Mouse (Mus musculus): ENCODE results near the gene Gm10318. TPM values are rescaled to one million over a fixed set of nuclear protein-coding genes. Genes with fewer than 3 reads are reported as not detected.

The Gm10318 gene
- polyA plus RNA-seq, 1 experiment from 2014 or later = not detected

DNA sequence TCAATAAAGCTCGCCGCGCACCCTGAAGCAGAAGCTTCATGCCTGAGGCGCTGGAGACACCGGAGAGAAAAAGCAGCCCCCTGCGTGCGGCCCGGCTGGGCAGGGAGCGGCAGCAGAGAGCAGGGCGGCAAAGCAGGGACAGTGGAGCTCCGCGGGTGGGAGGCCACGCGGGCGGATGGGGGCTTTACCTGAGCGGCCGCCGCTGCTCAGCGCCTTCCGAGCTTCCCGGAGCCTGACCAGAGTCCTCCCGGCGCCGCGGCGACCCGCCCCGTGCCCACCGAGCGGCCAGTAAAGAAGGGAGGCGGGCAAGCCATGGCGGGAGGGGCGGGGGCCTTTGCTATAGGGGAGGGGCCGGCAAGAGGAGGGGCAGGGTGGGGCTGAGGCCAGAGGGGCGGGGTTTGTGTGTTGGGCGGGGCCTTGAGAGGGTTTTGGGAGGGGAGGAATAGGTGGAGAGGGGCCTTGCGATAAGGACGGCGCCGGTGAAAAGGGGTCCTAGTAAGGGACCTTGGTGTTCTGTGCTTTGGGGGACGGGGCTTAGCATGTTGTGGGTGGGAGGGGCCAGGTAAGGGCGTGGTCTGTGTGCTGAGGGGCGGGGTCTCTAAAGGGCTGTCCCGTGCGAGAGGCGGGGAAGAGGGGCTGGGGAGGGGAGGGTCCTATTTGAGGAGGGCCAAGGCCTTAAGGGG lies 49.7 kb downstream of the Gm10318 start, which contains the start of gene Lrrc3:
Gene Lrrc3 (minus strand): TSS at position 326 of the 683 bp plus-strand sequence.
- H3K4me2 ChIP-seq (replicated peaks) = peak within 1 kb of the TSS; percentile 81
- peak within 1 kb of the TSS; percentile 73 for H3K9ac ChIP-seq
- WGBS = under 1% methylated on average over 43 of the region's 46 CpGs
- peak within 1 kb of the TSS; percentile 69 for H3K4me3 ChIP-seq (replicated peaks; ENCODE audit: low read length)
- no peaks in the 10 kb centered on the region for H3K27me3 ChIP-seq (ENCODE audit: control insufficient read depth, insufficient read depth, low read length)
- H3K4me1 ChIP-seq (replicated peaks; ENCODE audit: control insufficient read depth, insufficient read depth, low read length) = peaks cover 8% of the 10 kb centered on the region; the same call in 1 of the 2 replicates
- ATAC-seq (ENCODE audit: low FRiP score) = peak; percentile 74
- no peaks in the 10 kb centered on the region for H3K9me3 ChIP-seq (ENCODE audit: control insufficient read depth, low read length)
- peak; percentile 55 for DNase-seq (ENCODE audit: low spot score)
- no peaks in the 10 kb centered on the region for H3K36me3 ChIP-seq (replicated peaks; ENCODE audit: control insufficient read depth, insufficient read depth)
- peak within 1 kb of the TSS; percentile 71 for H3K27ac ChIP-seq

DNA sequence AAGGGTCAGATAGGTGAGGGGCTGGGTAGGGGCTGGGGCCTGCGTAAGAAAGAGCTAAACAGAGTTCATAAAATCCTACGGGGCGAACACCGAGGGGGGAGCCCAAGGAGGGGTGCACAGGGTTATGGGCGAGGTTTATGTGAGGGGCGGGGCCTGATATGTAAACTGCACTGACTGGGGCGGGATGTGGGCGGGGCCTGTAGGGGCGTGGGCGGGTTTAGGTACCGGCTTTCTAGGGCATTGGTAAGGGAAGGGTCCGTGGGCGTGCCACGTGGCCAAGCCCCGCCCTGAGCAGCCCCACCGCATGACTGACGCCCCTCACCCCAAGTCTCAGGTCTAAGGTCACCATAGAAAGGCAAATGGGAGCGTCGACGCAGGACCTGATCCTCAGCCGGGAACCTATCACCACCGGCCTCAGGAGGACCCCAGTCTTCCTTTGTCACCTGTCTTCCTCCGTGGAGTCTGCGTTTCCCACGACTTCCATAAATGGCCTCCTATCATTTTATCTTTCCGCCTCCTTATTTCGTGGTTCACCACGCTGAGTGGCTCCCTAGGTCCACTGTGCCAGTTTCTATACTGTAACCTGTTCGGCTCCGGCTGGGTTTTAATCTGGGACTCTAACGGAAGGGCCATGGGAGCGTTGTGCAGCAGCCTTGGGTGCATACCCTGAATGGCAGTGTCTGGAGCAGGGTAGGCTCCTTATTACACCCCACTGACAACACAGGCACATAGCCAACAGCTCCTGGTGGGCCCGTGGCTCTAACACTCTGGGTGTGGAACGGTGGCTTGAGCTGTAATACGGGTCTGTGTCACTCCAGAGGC lies 50.4 kb downstream of the Gm10318 start:
- H3K4me3 ChIP-seq (replicated peaks; ENCODE audit: low read length) = peak overlapping the region; percentile 69
- no peaks in the 10 kb centered on the region for H3K36me3 ChIP-seq (replicated peaks; ENCODE audit: control insufficient read depth, insufficient read depth)
- H3K4me2 ChIP-seq (replicated peaks) = peak overlapping the region; percentile 81
- no peaks in the 10 kb centered on the region for H3K9me3 ChIP-seq (ENCODE audit: control insufficient read depth, low read length)
- H3K4me1 ChIP-seq (replicated peaks; ENCODE audit: control insufficient read depth, insufficient read depth, low read length) = peaks cover 8% of the 10 kb centered on the region; the same call in 1 of the 2 replicates
- 5% methylated on average over 35 of the region's 35 CpGs for WGBS
- DNase-seq (ENCODE audit: low spot score) (peak; percentile 77), ATAC-seq (ENCODE audit: low FRiP score) (peak; percentile 91)
- peak overlapping the region; percentile 73 for H3K9ac ChIP-seq
- H3K27me3 ChIP-seq (ENCODE audit: control insufficient read depth, insufficient read depth, low read length) = no peaks in the 10 kb centered on the region
- H3K27ac ChIP-seq = peak overlapping the region; percentile 71

Other genes with a start within 250 kb of the Gm10318 start
- 235 and 260 TPM in 2 replicates for gene Sumo3, start 246.8 kb upstream of the Gm10318 start, polyA plus RNA-seq (2014; fragmentation: Nextera tagmentation; extraction: Ambion mirVana)
- gene Gm49325, start 246.7 kb upstream of the Gm10318 start, polyA plus RNA-seq (2014; fragmentation: Nextera tagmentation; extraction: Ambion mirVana) = 3.8 and 5.1 TPM in 2 replicates
- gene Ube2g2, start 230.6 kb upstream of the Gm10318 start, polyA plus RNA-seq (2014; fragmentation: Nextera tagmentation; extraction: Ambion mirVana) = 54.1 and 54.7 TPM in 2 replicates
- 0.94 and 1.2 TPM in 2 replicates for gene Tspear, start 166.3 kb upstream of the Gm10318 start, polyA plus RNA-seq (2014; fragmentation: Nextera tagmentation; extraction: Ambion mirVana)
- not detected in 2 replicates for gene Gm19402, start 162.1 kb upstream of the Gm10318 start, polyA plus RNA-seq (2014; fragmentation: Nextera tagmentation; extraction: Ambion mirVana)
- gene Gm9508, start 155.6 kb upstream of the Gm10318 start, polyA plus RNA-seq (2014; fragmentation: Nextera tagmentation; extraction: Ambion mirVana) = not detected in 2 replicates
- gene Gm10272, start 146.2 kb upstream of the Gm10318 start, polyA plus RNA-seq (2014; fragmentation: Nextera tagmentation; extraction: Ambion mirVana) = not detected in 2 replicates
- gene Gm10024, start 141.4 kb upstream of the Gm10318 start, polyA plus RNA-seq (2014; fragmentation: Nextera tagmentation; extraction: Ambion mirVana) = not detected in 2 replicates
- not detected in 2 replicates for gene Gm10142, start 137.1 kb upstream of the Gm10318 start, polyA plus RNA-seq (2014; fragmentation: Nextera tagmentation; extraction: Ambion mirVana)
- gene Krtap12-1, start 132.3 kb upstream of the Gm10318 start, polyA plus RNA-seq (2014; fragmentation: Nextera tagmentation; extraction: Ambion mirVana) = not detected in 2 replicates
- not detected in 2 replicates for gene Gm10100, start 126.4 kb upstream of the Gm10318 start, polyA plus RNA-seq (2014; fragmentation: Nextera tagmentation; extraction: Ambion mirVana)
- not detected in 2 replicates for gene Gm18596, start 110.2 kb upstream of the Gm10318 start, polyA plus RNA-seq (2014; fragmentation: Nextera tagmentation; extraction: Ambion mirVana)
- not detected in 2 replicates for gene Gm9736, start 101.5 kb upstream of the Gm10318 start, polyA plus RNA-seq (2014; fragmentation: Nextera tagmentation; extraction: Ambion mirVana)
- gene Gm3233, start 93.2 kb upstream of the Gm10318 start, polyA plus RNA-seq (2014; fragmentation: Nextera tagmentation; extraction: Ambion mirVana) = not detected in 2 replicates
- not detected in 2 replicates for gene Gm3238, start 81.5 kb upstream of the Gm10318 start, polyA plus RNA-seq (2014; fragmentation: Nextera tagmentation; extraction: Ambion mirVana)
- gene Gm7138, start 75.9 kb upstream of the Gm10318 start, polyA plus RNA-seq (2014; fragmentation: Nextera tagmentation; extraction: Ambion mirVana) = not detected in 2 replicates
- not detected in 2 replicates for gene Gm3250, start 70.3 kb upstream of the Gm10318 start, polyA plus RNA-seq (2014; fragmentation: Nextera tagmentation; extraction: Ambion mirVana)
- gene Gm7137, start 64.7 kb upstream of the Gm10318 start, polyA plus RNA-seq (2014; fragmentation: Nextera tagmentation; extraction: Ambion mirVana) = not detected in 2 replicates
- not detected in 2 replicates for gene Gm9639, start 57.8 kb upstream of the Gm10318 start, polyA plus RNA-seq (2014; fragmentation: Nextera tagmentation; extraction: Ambion mirVana)
- gene Gm19668, start 53.7 kb upstream of the Gm10318 start, polyA plus RNA-seq (2014; fragmentation: Nextera tagmentation; extraction: Ambion mirVana) = not detected in 2 replicates
- gene Gm9507, start 41.0 kb upstream of the Gm10318 start, polyA plus RNA-seq (2014; fragmentation: Nextera tagmentation; extraction: Ambion mirVana) = not detected in 2 replicates
- gene Gm2696, start 38.2 kb upstream of the Gm10318 start, polyA plus RNA-seq (2014; fragmentation: Nextera tagmentation; extraction: Ambion mirVana) = not detected in 2 replicates
- gene Krtap10-4, start 25.8 kb upstream of the Gm10318 start, polyA plus RNA-seq (2014; fragmentation: Nextera tagmentation; extraction: Ambion mirVana) = not detected in 2 replicates
- not detected in 2 replicates for gene Krtap10-10, start 16.9 kb upstream of the Gm10318 start, polyA plus RNA-seq (2014; fragmentation: Nextera tagmentation; extraction: Ambion mirVana)
- gene Gm36176, start 6.1 kb upstream of the Gm10318 start, polyA plus RNA-seq (2014; fragmentation: Nextera tagmentation; extraction: Ambion mirVana) = not detected in 2 replicates
- not detected in 2 replicates for gene Gm3285, start 9.1 kb downstream of the Gm10318 start, polyA plus RNA-seq (2014; fragmentation: Nextera tagmentation; extraction: Ambion mirVana)
- 19.6 and 20.3 TPM in 2 replicates for gene Lrrc3, start 49.7 kb downstream of the Gm10318 start, polyA plus RNA-seq (2014; fragmentation: Nextera tagmentation; extraction: Ambion mirVana)
- gene Trpm2, start 117.7 kb downstream of the Gm10318 start, polyA plus RNA-seq (2014; fragmentation: Nextera tagmentation; extraction: Ambion mirVana) = 6.3 and 6.4 TPM in 2 replicates
- 46.9 and 48.1 TPM in 2 replicates for gene 1810043G02Rik, start 125.7 kb downstream of the Gm10318 start, polyA plus RNA-seq (2014; fragmentation: Nextera tagmentation; extraction: Ambion mirVana)
- 93.5 and 98.2 TPM in 2 replicates for gene Pfkl, start 157.2 kb downstream of the Gm10318 start, polyA plus RNA-seq (2014; fragmentation: Nextera tagmentation; extraction: Ambion mirVana)
- gene Dnmt3l, start 189.1 kb downstream of the Gm10318 start, polyA plus RNA-seq (2014; fragmentation: Nextera tagmentation; extraction: Ambion mirVana) = not detected in 2 replicates
- gene Aire, start 190.8 kb downstream of the Gm10318 start, polyA plus RNA-seq (2014; fragmentation: Nextera tagmentation; extraction: Ambion mirVana) = 0.09 and 0.15 TPM in 2 replicates
- gene Icosl, start 216.4 kb downstream of the Gm10318 start, polyA plus RNA-seq (2014; fragmentation: Nextera tagmentation; extraction: Ambion mirVana) = 0.79 and 1.1 TPM in 2 replicates